Mouse (Mus musculus): ENCODE results near the gene Zfp827.

DNA sequence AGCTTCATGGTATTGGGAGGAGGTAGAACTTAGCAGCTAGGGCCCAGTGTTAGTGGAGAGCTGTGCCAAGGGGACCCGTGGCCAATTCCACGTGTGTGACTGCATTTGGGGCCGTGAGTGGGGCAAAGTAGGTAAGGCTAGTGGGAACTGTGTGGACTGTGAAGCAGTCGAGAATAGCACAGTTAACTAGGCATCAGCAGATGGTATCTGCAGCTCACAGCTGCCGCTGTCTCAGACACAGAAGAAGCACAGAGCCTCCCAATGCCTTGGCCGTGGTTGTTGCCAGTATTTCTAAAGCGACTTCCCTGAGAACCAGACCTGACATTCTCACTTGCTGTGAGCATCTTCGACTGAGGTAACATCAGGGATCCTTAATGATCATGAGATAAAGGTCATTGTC, 112.7 kb downstream of the Zfp827 start:
- TF ChIP-seq EP300 (IDR thresholded peaks at IDR 0.05; ENCODE audit: insufficient read depth, low read depth, low read length) = no peak
- no peak for TF ChIP-seq POLR2A (IDR thresholded peaks at IDR 0.05; ENCODE audit: insufficient read depth, low read length)
- no peak for TF ChIP-seq CTCF (IDR thresholded peaks at IDR 0.05; ENCODE audit: low read depth, low read length)
